Mouse (Mus musculus) CH12.LX (cell line): ENCODE results near the gene Cdc14a. TPM values are rescaled to one million over a fixed set of nuclear protein-coding genes. Genes with fewer than 3 reads are reported as not detected.
"Not testable (repeated sequence)": the region's sequence is repeated elsewhere in the genome, so short reads cannot be mapped to it uniquely, and the experiment has no call there.

ENCODE experiments used
- DNase-seq: peaks from one replicate; pipeline ENCODE4 v3.0.0-alpha.2; 2013; ENCODE audit errors: extremely low read depth
- H3K27ac ChIP-seq: 2 replicates; pipeline ENCODE4 v1.5.1; 2012; ENCODE audit warnings: low read depth, mild to moderate bottlenecking, control low read depth, moderate library complexity; ENCODE audit not compliant: insufficient read depth
- H3K27me3 ChIP-seq: replicated peaks from 2 replicates; pipeline ENCODE3; 2012; ENCODE audit warnings: inconsistent platforms
- H3K36me3 ChIP-seq, 2 experiments: replicated peaks in 1 of 2; 2 replicates each; pipeline versions ENCODE3 to v1.6.1; 2012; ENCODE audit warnings: inconsistent platforms in 1 of 2, low read length in 1 of 2, mild to moderate bottlenecking in 1 of 2, mixed read lengths in 1 of 2, moderate library complexity in 1 of 2; ENCODE audit not compliant: control insufficient read depth in 1 of 2, insufficient read depth in 1 of 2
- H3K4me1 ChIP-seq, 2 experiments: 2 replicates each; pipeline ENCODE4 v1.6.1; 2012; ENCODE audit warnings: inconsistent platforms in 1 of 2, moderate library complexity in 1 of 2; ENCODE audit not compliant: insufficient read depth in 2 of 2, control insufficient read depth in 1 of 2
- H3K4me2 ChIP-seq: 2 replicates; pipeline ENCODE4 v1.6.1; 2012; ENCODE audit warnings: low read depth, mild to moderate bottlenecking, control low read depth; ENCODE audit not compliant: poor library complexity, insufficient read depth, severe bottlenecking
- H3K4me3 ChIP-seq, 3 experiments: fragments of 150-350 bp in 1 of 3; sonication (generic) in 1 of 3; replicated peaks in 1 of 3; 2 replicates each; pipeline versions ENCODE3 to v1.5.1; 2011 to 2012; ENCODE audit warnings: low read depth in 2 of 3, low read length in 2 of 3, mild to moderate bottlenecking in 2 of 3, moderate library complexity in 2 of 3, control low read depth in 1 of 3, improper control_type of control experiment in 1 of 3, inconsistent platforms in 1 of 3, mixed read lengths in 1 of 3; ENCODE audit not compliant: poor library complexity in 1 of 3
- H3K79me2 ChIP-seq: replicated peaks from 2 replicates; pipeline ENCODE4 v1.6.1; 2012; ENCODE audit warnings: mild to moderate bottlenecking, moderate library complexity; ENCODE audit not compliant: control insufficient read depth, poor library complexity, insufficient read depth, severe bottlenecking; ENCODE audit errors: extremely low read depth
- H3K9ac ChIP-seq: 2 replicates; pipeline ENCODE4 v1.6.1; 2012; ENCODE audit warnings: low read depth, mild to moderate bottlenecking, control low read depth, moderate library complexity; ENCODE audit not compliant: insufficient read depth
- H3K9me3 ChIP-seq: replicated peaks from 2 replicates; pipeline ENCODE3; 2012; ENCODE audit warnings: low read length, inconsistent platforms, mixed read lengths
- CHD2 ChIP-seq: IDR thresholded peaks from 2 replicates; pipeline ENCODE4 v1.6.1; 2011; ENCODE audit warnings: low read length, improper control_type of control experiment
- CTCF ChIP-seq, 2 experiments: IDR thresholded peaks in 1 of 2; conservative IDR thresholded peaks in 1 of 2; 2 replicates each; pipeline ENCODE4 v1.5.1; 2011 to 2012; ENCODE audit warnings: low read depth in 2 of 2, low read length in 2 of 2, improper control_type of control experiment in 1 of 2, inconsistent platforms in 1 of 2, mild to moderate bottlenecking in 1 of 2, moderate library complexity in 1 of 2
- E2F4 ChIP-seq: IDR thresholded peaks from 2 replicates; pipeline ENCODE4 v1.6.1; 2011; ENCODE audit warnings: low read depth, low read length, improper control_type of control experiment; ENCODE audit not compliant: insufficient replicate concordance
- ETS1 ChIP-seq: conservative IDR thresholded peaks from 2 replicates; pipeline ENCODE4 v1.6.1; 2012; ENCODE audit warnings: low read depth, mild to moderate bottlenecking, inconsistent platforms, low read length, improper control_type of control experiment, moderate library complexity
- JUN ChIP-seq: IDR thresholded peaks from 2 replicates; pipeline ENCODE4 v1.6.1; 2011; ENCODE audit warnings: low read depth, mild to moderate bottlenecking, low read length, improper control_type of control experiment, moderate library complexity; ENCODE audit not compliant: insufficient read depth
- MAZ ChIP-seq: IDR thresholded peaks from 2 replicates; pipeline ENCODE4 v1.6.1; 2012; ENCODE audit warnings: low read depth, mild to moderate bottlenecking, inconsistent platforms, low read length, improper control_type of control experiment, moderate library complexity
- MEF2A ChIP-seq: IDR thresholded peaks from 2 replicates; pipeline ENCODE4 v1.6.1; 2014; ENCODE audit warnings: low read depth, mild to moderate bottlenecking, inconsistent platforms, low read length, improper control_type of control experiment, borderline replicate concordance
- MXI1 ChIP-seq: IDR thresholded peaks from 2 replicates; pipeline ENCODE4 v1.6.1; 2011; ENCODE audit warnings: mild to moderate bottlenecking, low read depth, low read length, improper control_type of control experiment
- NELFE ChIP-seq: IDR thresholded peaks from 2 replicates; pipeline ENCODE4 v1.6.1; 2011; ENCODE audit warnings: low read depth, low read length, improper control_type of control experiment
- UBTF ChIP-seq: IDR thresholded peaks from 2 replicates; pipeline ENCODE4 v1.6.1; 2012; ENCODE audit warnings: low read depth, mild to moderate bottlenecking, inconsistent platforms, low read length, improper control_type of control experiment, moderate library complexity
- USF1 ChIP-seq: IDR thresholded peaks from 2 replicates; pipeline ENCODE4 v1.6.1; 2014; ENCODE audit warnings: low read depth, mild to moderate bottlenecking, inconsistent platforms, low read length, improper control_type of control experiment
- USF2 ChIP-seq: conservative IDR thresholded peaks from 2 replicates; pipeline ENCODE4 v1.6.1; 2011; ENCODE audit warnings: low read depth, low read length, improper control_type of control experiment
- ZNF384 ChIP-seq: IDR thresholded peaks from 2 replicates; pipeline ENCODE4 v1.6.1; 2012; ENCODE audit warnings: low read depth, low read length, improper control_type of control experiment, inconsistent platforms
- dilution Hi-C: fragments of 300-500 bp; cut with MboI; formaldehyde crosslinking; loops from 2 replicates; pipeline ENCODE4 v1.14.3; 2020; ENCODE audit warnings: low sequenced_read_pairs; ENCODE audit not compliant: extremely low pct_unique_long_range_greater_than_20kb, extremely low pct_ligation_motif_present
- in situ Hi-C: fragments of 300-500 bp; cut with MboI; formaldehyde crosslinking; loops from 3 replicates; pipeline ENCODE4 v1.14.3; 2019; ENCODE audit warnings: low sequenced_read_pairs, low pct_ligation_motif_present, low pct_unique_long_range_greater_than_20kb, mixed read lengths
- polyA plus RNA-seq: library from polyadenylated mRNA; unstranded; fragments of >175 nt; gene quantifications from 2 replicates; pipeline ENCODE4 v1.2.1, GENCODE M21; 2012; ENCODE audit warnings: low read depth; ENCODE audit not compliant: insufficient read length
- total RNA-seq, 2 experiments: library from RNA; depleted of rRNA; stranded (reverse); fragments of 300-350 nt in 1 of 2; fragments of >200 nt in 1 of 2; gene quantifications; 2 replicates each; pipeline ENCODE4 v1.2.3; 2012 to 2014

Cdc14a gene
- total and polyA plus RNA-seq, 3 experiments, result 9.4 to 12.1 (median 9.8) TPM

- TF ChIP-seq ZNF384 (no peak), CHD2 (no peak), ETS1 (no peak), USF1 (no peak), NELFE (no peak), MAZ (no peak), JUN (no peak), UBTF (no peak), CTCF (conservative IDR thresholded peaks at IDR 0.05 in 1 of 2, IDR thresholded peaks at IDR 0.05 in 1 of 2; ENCODE audit: low read depth in 2 of 2, low read length in 2 of 2) (no peak), MEF2A (no peak), E2F4 (no peak)
- H3K4me3 ChIP-seq, result no peak overlapping the region
- dilution Hi-C loops (no loop called here), in situ Hi-C loops (no loop called here)
- no peak overlapping the region for H3K9ac ChIP-seq
- no peak overlapping the region for H3K27ac ChIP-seq
- H3K4me2 ChIP-seq, result no peak overlapping the region
- no peaks in the 10 kb centered on the region for H3K9me3 ChIP-seq
- H3K79me2 ChIP-seq, result no peaks in the 10 kb centered on the region
- H3K27me3 ChIP-seq, result no peaks in the 10 kb centered on the region
- 0 out of 4 replicates have a peak, but pooled peaks cover 0 to 2% of the 10 kb centered on the region in 2 experiments for H3K4me1 ChIP-seq
- H3K36me3 ChIP-seq, result peaks cover 32 to 48% of the 10 kb centered on the region in 2 experiments
- no peak for DNase-seq
These were observed 71.3 kb downstream of the Cdc14a start for GRCm38 (mm10) chr3:116352486-116352885.

DNA sequence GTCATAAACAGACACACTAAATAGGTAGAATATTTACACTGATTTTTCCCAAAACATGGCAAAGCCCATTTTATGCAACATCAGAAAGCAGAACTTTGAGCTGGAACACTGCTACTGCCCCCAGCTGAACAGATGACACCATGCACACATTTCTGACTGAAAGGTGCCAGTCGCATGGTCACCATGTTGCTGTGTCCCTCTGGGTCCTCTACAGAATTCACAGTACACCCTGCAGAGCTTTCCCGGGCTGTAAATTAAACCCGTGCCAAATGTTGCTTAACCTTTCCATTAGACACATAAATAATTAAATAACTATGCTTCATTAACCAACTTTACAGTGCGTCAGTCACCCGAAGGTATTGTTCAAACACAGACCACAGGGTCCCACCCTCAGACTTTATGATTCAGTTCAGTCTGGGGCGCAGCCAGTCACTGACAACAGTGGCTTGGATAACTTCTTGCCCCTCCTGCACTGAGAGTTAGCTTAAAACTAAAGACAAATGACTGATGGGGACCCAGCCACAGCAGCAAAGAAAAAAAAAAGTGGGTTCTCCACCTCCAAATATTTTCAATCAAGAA is 73.4 kb downstream of the Cdc14a start:
- 0 out of 4 replicates have a peak, but pooled peaks cover 0 to 2% of the 10 kb centered on the region in 2 experiments for H3K4me1 ChIP-seq
- H3K4me2 ChIP-seq, result no peak overlapping the region
- H3K4me3 ChIP-seq, result no peak overlapping the region
- no peaks in the 10 kb centered on the region for H3K79me2 ChIP-seq
- DNase-seq, result no peak
- H3K27me3 ChIP-seq, result no peaks in the 10 kb centered on the region
- TF ChIP-seq MAZ (no peak), MXI1 (no peak), MEF2A (no peak), USF2 (no peak)
- no peak overlapping the region for H3K27ac ChIP-seq
- H3K9me3 ChIP-seq, result no peaks in the 10 kb centered on the region
- dilution Hi-C loops, result no loop called here
- H3K9ac ChIP-seq, result no peak overlapping the region
- peaks cover 39 to 49% of the 10 kb centered on the region in 2 experiments for H3K36me3 ChIP-seq
- in situ Hi-C loops, result no loop called here

GRCm38 (mm10) chr3:116347571-116347970 is 76.3 kb downstream of the Cdc14a start:
- DNase-seq, H3K79me2 ChIP-seq, H3K9ac ChIP-seq, H3K27ac ChIP-seq, H3K4me1 ChIP-seq, H3K4me2 ChIP-seq, dilution Hi-C loops, H3K9me3 ChIP-seq, H3K4me3 ChIP-seq, H3K27me3 ChIP-seq: not testable (repeated sequence)
- H3K36me3 ChIP-seq, result peaks cover 29 to 54% of the 10 kb centered on the region in 2 experiments
- in situ Hi-C loops, result loop anchor here (25.0 kb wide), 3 partner anchors 240 to 490 kb away; partner anchors contain the start of gene Sass6
